Mouse (Mus musculus): ENCODE results near the gene Dmbx1.

Gene Dmbx1

GRCm38 (mm10) chr4:115938276-115939160 lies 1.2 kb downstream of the Dmbx1 start:
- peak; percentile 62 for DNase-seq

GRCm38 (mm10) chr4:115937061-115937976 lies 2.4 kb downstream of the Dmbx1 start:
- no peak for DNase-seq

GRCm38 (mm10) chr4:115936646-115937045 lies 3.1 kb downstream of the Dmbx1 start:
- DNase-seq: peak; percentile 61

DNA sequence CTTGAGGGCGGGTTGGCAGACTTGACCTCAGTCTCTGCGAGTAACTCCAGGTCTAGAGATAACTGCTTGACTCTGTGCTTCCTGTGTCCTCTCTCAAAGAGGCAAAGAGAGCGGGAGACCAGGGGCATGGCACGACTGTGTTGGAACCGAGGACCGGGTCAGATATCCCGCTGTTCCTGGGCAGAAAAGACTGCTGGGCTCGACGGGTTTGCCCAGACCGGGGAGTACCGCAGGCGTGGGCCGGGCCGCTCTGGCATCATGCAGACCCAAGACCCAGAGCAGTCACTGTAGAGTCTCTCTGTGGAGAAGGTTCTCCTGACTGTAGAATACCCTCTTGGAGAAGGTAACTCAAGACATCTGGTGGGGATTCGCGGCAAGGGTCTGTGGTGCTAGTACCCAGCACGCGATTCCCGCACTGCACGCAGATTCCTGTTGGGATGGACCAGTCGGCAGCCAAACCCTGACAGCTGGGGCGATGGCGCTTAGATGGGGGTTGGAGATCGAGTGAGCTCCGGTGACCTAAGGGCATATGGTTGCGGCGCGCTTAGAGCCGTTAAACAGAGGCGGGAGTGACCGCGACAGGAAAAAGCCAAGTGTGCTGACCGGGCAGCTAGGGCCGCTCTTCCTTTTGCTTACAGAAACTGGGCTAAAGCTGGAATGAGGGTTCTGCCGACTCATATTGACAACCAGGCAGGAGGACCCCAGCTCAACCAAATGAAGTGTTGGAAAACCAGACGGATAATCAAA lies 3.7 kb downstream of the Dmbx1 start:
- DNase-seq: peak; percentile 61

DNA sequence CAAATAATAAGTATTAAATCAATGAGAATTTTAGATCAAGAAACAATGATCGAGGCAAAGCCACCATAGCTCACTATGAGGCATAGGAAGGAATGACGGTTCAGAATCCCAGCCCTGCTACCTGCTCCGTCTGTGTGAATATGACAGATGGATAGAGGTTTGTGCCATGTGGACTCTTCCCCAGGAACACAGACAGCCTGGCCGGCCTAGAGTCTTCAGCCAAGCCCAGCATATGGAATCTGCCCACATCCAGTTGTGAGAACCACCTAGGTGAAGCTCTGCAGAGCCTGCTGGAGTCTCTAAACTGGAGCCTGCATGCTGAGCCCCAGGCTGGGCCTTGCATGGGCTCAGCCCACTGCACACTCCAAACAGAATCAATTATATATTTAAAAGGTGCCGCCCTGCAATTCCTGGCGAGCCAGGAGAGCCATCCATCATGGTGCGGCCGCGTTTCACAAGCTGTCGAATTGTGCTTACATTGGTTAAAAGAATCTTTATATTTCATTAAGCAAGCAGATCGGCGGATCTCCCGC lies 8.1 kb downstream of the Dmbx1 start:
- no peak for DNase-seq

DNA sequence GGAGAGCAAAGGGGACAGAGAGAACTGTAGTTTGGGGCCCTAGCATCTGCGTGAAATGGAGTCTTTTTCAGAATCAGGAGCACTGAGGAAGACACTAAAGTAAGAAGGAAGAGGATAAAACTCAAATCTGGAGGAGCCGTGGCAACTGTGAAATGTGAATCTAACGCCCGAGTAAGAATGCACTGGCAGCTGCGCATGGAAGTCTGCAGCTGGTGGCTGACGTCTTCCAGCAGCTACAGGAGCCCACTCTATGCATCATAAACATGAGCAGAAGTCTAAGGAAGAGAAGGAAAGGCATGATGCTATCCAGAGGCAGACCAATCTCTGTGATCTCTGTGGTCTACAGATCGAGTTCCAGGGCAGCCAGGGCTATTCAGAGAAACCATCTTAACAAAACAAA lies 12.1 kb downstream of the Dmbx1 start:
- no peak for DNase-seq

DNA sequence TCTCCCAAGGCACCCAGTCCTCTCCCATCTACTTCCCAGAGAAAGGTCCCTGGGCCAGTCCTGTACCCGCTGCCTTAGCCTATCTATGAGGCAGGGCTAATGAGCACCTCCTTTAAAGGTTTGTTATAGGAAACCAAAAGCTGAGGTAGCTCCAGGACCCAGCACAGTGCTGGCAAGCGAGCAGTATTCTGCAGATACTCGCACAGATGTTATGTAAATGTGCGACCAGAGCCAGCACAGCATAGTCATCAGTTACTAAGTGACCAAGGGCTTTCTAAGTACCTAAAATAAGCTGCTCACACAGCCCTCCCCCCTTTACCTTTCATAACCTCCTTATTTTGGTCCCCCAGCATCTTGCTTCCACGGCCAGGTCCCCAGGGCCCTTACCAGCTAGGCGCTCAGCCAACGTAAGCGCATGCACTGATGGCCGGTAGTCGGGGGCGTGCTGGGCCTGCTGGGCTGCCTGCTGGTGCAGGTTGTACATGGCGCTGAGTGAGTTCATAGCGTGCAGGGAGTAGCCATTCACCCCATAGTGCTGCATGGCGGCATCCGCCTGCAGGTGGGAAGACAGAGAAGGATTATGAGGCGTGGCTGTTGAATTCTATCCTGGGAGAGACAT lies 16.4 kb downstream of the Dmbx1 start:
- no peak for DNase-seq

DNA sequence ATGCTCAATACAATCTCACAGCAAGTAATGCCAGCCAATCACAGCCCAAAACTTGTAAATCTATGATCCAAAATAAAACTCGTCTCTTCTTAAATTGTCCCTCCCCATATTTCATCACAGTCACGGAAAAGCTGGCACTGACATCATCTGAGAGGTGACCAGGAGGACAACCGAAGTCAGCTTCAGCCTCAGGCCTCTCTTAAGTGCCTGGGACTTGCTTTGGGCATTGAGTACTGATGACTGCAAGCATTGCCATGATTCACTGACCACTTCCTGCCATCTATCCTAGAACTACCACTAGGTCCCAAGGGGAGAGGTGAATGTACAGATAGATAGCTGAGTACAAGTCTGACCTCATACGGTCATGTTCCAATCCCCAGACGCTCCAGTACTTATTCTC lies 17.0 kb downstream of the Dmbx1 start:
- no peak for DNase-seq

DNA sequence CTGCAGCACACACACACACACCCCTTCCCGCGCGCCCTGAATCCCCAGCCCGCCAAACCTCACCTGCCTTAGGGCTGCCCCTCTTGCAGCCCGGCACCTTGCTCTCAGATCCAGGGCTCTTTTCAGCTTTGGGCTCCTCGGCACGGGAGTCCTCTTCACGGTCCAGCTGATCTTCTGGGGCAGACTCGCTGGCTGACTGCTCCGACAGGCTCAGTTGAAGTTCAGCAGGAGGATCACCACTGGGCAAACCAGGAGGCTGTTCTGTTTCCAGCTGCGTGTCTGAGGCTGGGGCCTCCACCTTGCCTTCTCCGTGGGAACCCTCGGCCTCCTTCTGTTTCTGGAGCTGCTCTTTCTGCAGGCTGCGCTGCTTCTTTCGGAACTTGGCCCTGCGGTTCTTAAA lies 19.8 kb downstream of the Dmbx1 start:
- DNase-seq: no peak

DNA sequence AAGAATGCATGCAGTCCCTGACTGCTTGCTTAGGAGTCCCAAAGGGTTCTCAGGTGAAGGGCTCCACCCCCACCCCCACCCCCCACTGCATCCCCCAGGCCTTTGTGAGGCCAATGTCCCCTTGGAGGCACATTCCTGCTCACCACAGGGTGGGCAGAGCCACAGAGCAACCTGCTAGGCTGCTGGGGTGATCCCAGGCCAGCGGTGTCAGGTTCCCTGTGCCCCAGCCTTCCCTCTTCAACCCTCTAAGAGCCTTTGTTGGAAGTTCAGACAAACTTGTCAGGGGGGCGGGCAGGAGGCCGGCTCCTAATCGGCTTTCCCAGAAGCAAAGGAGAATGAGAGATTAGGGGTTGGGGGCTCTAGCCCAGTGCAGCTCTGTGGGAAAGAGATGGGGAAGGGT lies 28.1 kb downstream of the Dmbx1 start:
- no peak for DNase-seq

- DNase-seq: peak; percentile 76
These were observed 31.1 kb downstream of the Dmbx1 start for GRCm38 (mm10) chr4:115908641-115909040.

DNA sequence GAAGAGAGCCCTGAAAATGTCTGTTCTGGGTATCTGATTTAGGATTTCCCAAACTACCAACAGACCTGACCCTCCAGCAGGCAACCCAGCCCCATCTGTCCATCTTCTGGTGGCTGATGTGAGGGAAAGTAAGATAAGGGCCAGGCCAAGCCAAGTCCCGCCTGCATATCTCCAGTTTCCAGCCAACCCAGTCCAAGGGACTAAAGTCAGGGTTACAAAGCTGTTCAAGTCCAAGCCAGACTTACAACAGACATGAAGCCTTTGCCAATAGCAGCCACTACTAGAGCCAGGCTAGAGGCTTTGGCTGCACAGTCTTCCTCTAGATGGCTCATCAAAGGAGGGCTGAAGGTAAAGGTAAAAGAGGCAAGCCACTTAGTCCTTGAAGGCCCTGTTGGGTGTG lies 31.7 kb downstream of the Dmbx1 start:
- DNase-seq: no peak

- no peak for DNase-seq
These were observed 32.9 kb downstream of the Dmbx1 start for GRCm38 (mm10) chr4:115906791-115907190.

DNA sequence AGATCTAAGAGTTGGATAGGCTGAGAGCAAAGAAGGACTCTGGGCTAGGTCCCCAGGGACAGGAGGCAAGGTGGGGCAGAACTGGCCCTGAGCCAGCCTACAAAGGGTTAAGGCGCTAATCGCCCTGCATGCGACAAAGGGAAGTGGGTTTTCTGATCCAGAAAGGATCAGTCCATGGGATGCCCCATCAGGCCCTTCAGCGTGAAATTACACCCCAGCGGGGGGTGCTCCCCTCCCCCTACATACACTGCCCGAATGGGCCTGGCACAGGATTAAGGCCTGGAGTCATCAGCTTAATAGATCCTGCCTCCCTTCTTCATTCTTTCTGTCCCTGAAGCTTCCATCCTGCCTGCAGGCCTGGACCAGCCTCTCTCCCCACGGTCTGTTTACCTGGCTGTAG lies 34.0 kb downstream of the Dmbx1 start:
- peak; percentile 87 for DNase-seq

- DNase-seq: peak; percentile 84
These were observed 35.4 kb downstream of the Dmbx1 start for GRCm38 (mm10) chr4:115904375-115904774.

- peak; percentile 85 for DNase-seq
These were observed 36.9 kb downstream of the Dmbx1 start for GRCm38 (mm10) chr4:115902816-115903215.

GRCm38 (mm10) chr4:115897901-115898631 lies 41.7 kb downstream of the Dmbx1 start:
- peak; percentile 63 for DNase-seq

DNA sequence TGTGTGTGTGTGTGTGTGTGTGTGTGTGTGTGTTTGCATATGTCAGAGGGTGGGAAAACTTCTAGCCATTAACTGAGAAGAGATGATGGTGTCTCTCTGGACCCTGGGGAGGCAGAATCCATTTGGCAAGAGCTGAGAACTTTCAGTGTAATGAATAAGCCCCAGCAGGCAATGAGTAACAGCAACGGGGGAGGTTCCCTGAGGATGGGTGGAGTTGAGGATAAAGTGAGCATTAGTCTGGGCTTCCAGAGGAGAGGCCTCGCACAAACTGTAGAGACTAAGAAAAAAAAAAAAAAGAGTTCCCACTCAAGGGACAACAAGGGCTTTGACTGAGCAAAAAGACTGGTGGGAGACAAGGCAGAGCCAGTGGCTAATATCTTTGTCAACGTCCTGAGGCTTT lies 45.4 kb downstream of the Dmbx1 start:
- no peak for DNase-seq

- DNase-seq: peak; percentile 47
These were observed 49.2 kb downstream of the Dmbx1 start, which contains the start of gene 6430628N08Rik for GRCm38 (mm10) chr4:115890553-115890952. Gene 6430628N08Rik (plus strand): TSS chr4:115890665.

- peak; percentile 55 for DNase-seq
These were observed 49.7 kb downstream of the Dmbx1 start for GRCm38 (mm10) chr4:115890066-115890465.

GRCm38 (mm10) chr4:115886875-115887274 lies 52.9 kb downstream of the Dmbx1 start:
- DNase-seq: no peak
